Mouse (Mus musculus) c-Kit-negative CD71-positive TER-119-positive erythroid progenitor cells, embryonic 14.5 days (primary cell): ENCODE measurements at regions not wholly inside any gene's neighbourhood (a gene's known extent, or its start where the extent isn't known, plus 50 kb on each side); places are given as distances from the start of the nearest gene placed in this dataset.

Source experiments
- DNase-seq: peaks from one replicate; pipeline ENCODE4 v3.0.0-alpha.2; 2013; ENCODE audit warnings: low read depth, low spot score

DNA sequence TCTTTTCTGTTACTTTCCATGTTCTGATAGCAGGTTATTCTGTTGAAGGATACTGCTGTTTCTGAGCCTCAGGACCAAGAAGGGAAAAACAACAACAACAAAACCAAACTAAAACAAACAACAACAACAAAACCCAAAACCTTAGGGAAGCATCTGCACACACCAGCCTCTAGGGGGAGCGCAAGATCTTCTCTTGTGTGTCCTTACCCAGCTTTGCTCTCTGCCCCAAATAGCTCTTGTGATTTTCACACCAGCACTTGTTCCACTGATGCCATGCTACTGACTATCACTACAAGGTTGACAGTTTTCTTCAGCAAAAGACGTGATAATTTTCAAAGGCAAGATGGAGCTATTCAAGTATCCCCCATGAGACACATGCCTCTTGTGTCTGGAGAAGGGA lies 59.8 kb upstream of the Nrg3 start:
- peak; percentile 1 for DNase-seq
